Mouse (Mus musculus) C2C12 (cell line): ENCODE data around the gene Gm17581.

Source experiments
- CEBPB ChIP-seq: IDR thresholded peaks from one replicate; pipeline ENCODE4 v1.6.1; 2011; ENCODE audit warnings: low read depth, mild to moderate bottlenecking, control low read depth, moderate library complexity
- CTCF ChIP-seq: IDR thresholded peaks from one replicate; pipeline ENCODE4 v1.5.1; 2011; ENCODE audit not compliant: control insufficient read depth, insufficient read depth, insufficient read length
- MAX ChIP-seq: IDR thresholded peaks from one replicate; pipeline ENCODE4 v1.6.1; 2011; ENCODE audit warnings: mild to moderate bottlenecking, control low read depth
- MYOD1 ChIP-seq: IDR thresholded peaks from one replicate; pipeline ENCODE4 v1.6.1; 2011; ENCODE audit warnings: low read depth; ENCODE audit not compliant: control insufficient read depth, insufficient read length
- MYOG ChIP-seq: IDR thresholded peaks from one replicate; pipeline ENCODE4 v1.6.1; 2011; ENCODE audit not compliant: control insufficient read depth, insufficient read length; ENCODE audit errors: extremely low read depth
- USF1 ChIP-seq: IDR thresholded peaks from one replicate; pipeline ENCODE4 v1.6.1; 2011; ENCODE audit warnings: low read depth, mild to moderate bottlenecking, control low read depth, moderate library complexity

DNA sequence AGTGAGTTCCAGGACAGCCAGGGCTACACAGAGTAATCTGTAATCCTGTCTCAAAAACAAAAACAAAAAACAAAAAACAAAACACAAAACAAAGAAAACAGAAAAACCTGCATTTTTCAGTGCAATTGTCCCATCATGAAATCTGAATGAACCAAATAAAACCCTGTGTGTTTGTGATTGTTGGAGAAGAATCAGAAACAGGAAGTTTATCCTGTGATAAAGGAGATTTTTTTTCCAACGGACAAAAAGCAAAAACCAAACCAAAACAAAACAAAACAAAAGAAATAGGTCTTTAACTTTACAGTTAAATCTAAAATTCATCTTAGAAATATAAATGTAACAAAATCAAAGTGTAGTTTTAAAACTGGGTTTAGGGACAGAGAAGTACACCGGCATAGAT is 41.1 kb downstream of the Gm17581 start:
- TF ChIP-seq CTCF (no peak), MYOG (no peak), USF1 (no peak), MYOD1 (no peak), MAX (no peak), CEBPB (no peak)
